Mouse (Mus musculus): ENCODE measurements around the gene Zc3h18.

The Zc3h18 gene

GRCm38 (mm10) chr8:122347811-122348552, 28.4 kb upstream of the Zc3h18 start:
- no peak for DNase-seq (ENCODE audit: low read depth)

- DNase-seq (ENCODE audit: low read depth) = no peak
Observed at GRCm38 (mm10) chr8:122349357-122350297, 26.8 kb upstream of the Zc3h18 start.

- no peak for DNase-seq (ENCODE audit: low read depth)
Observed at GRCm38 (mm10) chr8:122350309-122351089, 25.9 kb upstream of the Zc3h18 start.

GRCm38 (mm10) chr8:122354157-122354556, 22.3 kb upstream of the Zc3h18 start:
- no peak for DNase-seq (ENCODE audit: low read depth)

GRCm38 (mm10) chr8:122355642-122356606, 20.5 kb upstream of the Zc3h18 start:
- DNase-seq (ENCODE audit: low read depth) = no peak

- no peak for DNase-seq (ENCODE audit: low read depth)
Observed at GRCm38 (mm10) chr8:122357202-122357601, 19.2 kb upstream of the Zc3h18 start.

- DNase-seq (ENCODE audit: low read depth) = no peak
Observed at GRCm38 (mm10) chr8:122357641-122358040, 18.8 kb upstream of the Zc3h18 start.

- no peak for DNase-seq (ENCODE audit: low read depth)
Observed at GRCm38 (mm10) chr8:122359111-122359775, 17.2 kb upstream of the Zc3h18 start.

- no peak for DNase-seq (ENCODE audit: low read depth)
Observed at GRCm38 (mm10) chr8:122360696-122361416, 15.6 kb upstream of the Zc3h18 start, which contains the start of gene Trhr2. TSS of gene Trhr2 (minus strand) at chr8:122360746.

- DNase-seq (ENCODE audit: low read depth) = no peak
Observed at GRCm38 (mm10) chr8:122362271-122362670, 14.1 kb upstream of the Zc3h18 start.

GRCm38 (mm10) chr8:122362967-122363366, 13.4 kb upstream of the Zc3h18 start:
- no peak for DNase-seq (ENCODE audit: low read depth)

- no peak for DNase-seq (ENCODE audit: low read depth)
Observed at GRCm38 (mm10) chr8:122368494-122368893, 7.9 kb upstream of the Zc3h18 start.

GRCm38 (mm10) chr8:122369665-122370064, 6.7 kb upstream of the Zc3h18 start:
- DNase-seq (ENCODE audit: low read depth) = peak; percentile 60

GRCm38 (mm10) chr8:122371706-122372105, 4.7 kb upstream of the Zc3h18 start:
- DNase-seq (ENCODE audit: low read depth) = no peak

GRCm38 (mm10) chr8:122375320-122375719, 1.1 kb upstream of the Zc3h18 start:
- DNase-seq (ENCODE audit: low read depth) = peak; percentile 21

- DNase-seq (ENCODE audit: low read depth) = no peak
Observed at GRCm38 (mm10) chr8:122375751-122376364, 551 bp upstream of the Zc3h18 start.

GRCm38 (mm10) chr8:122383039-122383438, 6.6 kb downstream of the Zc3h18 start:
- no peak for DNase-seq (ENCODE audit: low read depth)

- DNase-seq (ENCODE audit: low read depth) = peak; percentile 14
Observed at GRCm38 (mm10) chr8:122389357-122389756, 12.9 kb downstream of the Zc3h18 start.

GRCm38 (mm10) chr8:122390758-122391157, 14.3 kb downstream of the Zc3h18 start:
- no peak for DNase-seq (ENCODE audit: low read depth)

All from naive thymus-derived CD4-positive, alpha-beta T cell, adult 2 months (primary cell).